Mouse (Mus musculus): ENCODE data around the gene 6030468B19Rik. TPM values are rescaled to one million over a fixed set of nuclear protein-coding genes. Genes with fewer than 3 reads are reported as not detected.
"Not testable (repeated sequence)": the region's sequence is repeated elsewhere in the genome, so short reads cannot be mapped to it uniquely, and the experiment has no call there.

The 6030468B19Rik gene
- polyA plus RNA-seq, 2 experiments, result 67.1 to 104 TPM

DNA sequence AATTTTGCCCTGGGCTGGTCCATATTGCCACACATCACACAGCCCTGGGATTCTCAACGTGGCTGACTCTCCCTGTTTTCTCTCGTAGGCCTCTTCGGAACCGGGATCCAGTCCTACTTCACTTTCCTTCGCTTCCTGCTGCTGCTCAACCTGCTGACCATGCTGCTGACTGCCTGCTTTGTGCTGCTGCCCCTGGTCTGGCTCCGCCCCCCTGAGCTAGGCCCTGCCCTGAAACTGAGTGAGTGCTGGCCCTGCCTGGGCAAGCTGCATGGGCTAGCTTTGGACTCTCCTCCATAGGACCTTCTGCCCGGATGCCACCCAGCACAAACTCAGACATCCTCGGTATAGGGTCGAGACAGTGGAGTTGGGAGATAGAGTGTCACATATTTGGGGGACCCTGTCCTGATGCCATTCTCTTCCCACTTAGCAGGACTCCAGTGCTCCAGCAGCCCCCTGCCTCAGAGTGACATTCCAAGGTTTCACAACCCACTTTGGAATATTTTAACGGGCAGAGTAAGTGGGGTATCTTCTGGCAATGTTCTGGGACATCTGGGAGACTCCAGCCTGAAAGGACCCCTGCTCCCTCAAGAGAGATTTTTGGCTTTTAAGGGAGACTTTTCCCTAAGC is 13.7 kb upstream of the 6030468B19Rik start:
- WGBS (ENCODE audit: insufficient replicate concordance), result 34% methylated on average over 10 of the region's 10 CpGs
- H3K4me2 ChIP-seq (ENCODE audit: low read depth), result peak overlapping the region; percentile 98
- H3K4me1 ChIP-seq (replicated peaks; ENCODE audit: control insufficient read depth in 2 of 2, insufficient read depth in 2 of 2, low read length in 1 of 2), result peaks cover 9 to 14% of the 10 kb centered on the region in 2 experiments
- H3K4me3 ChIP-seq (ENCODE audit: insufficient read depth in 1 of 2, low read depth in 2 of 2, low read length in 2 of 2), result peak overlapping the region; percentile 75 to 81
- DNase-seq (ENCODE audit: low read depth in 3 of 3, low spot score in 3 of 3) (peak; percentile 48 to 60 (median 54)), ATAC-seq (ENCODE audit: insufficient read depth) (no peak)
- peaks cover 43% of the 10 kb centered on the region for H3K36me3 ChIP-seq (replicated peaks; ENCODE audit: control insufficient read depth, insufficient read depth, low read depth)
- peak overlapping the region; percentile 99 for H3K9ac ChIP-seq (replicated peaks)
- TF ChIP-seq EP300 (IDR thresholded peaks at IDR 0.05; ENCODE audit: low read depth) (no peak), CTCF (IDR thresholded peaks at IDR 0.05; ENCODE audit: low read depth) (no peak)
- H3K9me3 ChIP-seq (ENCODE audit: control insufficient read depth, low read length), result no peaks in the 10 kb centered on the region
- peak overlapping the region; percentile 100 for H3K27ac ChIP-seq
- H3K27me3 ChIP-seq (ENCODE audit: control insufficient read depth, insufficient read depth, low read length), result no peaks in the 10 kb centered on the region

DNA sequence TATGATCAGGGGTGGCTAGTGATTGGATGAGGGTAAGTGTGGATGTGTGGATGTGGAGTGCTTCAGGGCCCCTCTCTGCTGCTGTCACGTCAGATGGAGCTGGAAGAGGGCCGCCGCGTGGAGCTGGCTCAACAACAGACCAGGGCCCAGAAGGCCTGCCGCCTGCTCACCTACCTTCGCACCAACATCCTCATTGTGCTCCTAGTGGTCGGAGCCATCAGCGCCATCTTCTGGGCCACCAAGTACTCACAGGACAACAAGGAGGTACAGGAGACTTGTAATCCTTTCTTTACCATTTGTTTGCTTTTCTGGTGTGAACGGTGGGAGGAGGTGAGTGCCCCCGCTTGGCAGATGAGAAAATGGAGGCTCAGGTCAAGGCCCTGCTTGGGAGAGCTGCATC is 11.2 kb upstream of the 6030468B19Rik start:
- peak overlapping the region; percentile 24 for H3K9ac ChIP-seq (replicated peaks)
- peaks cover 16 to 18% of the 10 kb centered on the region in 2 experiments for H3K4me1 ChIP-seq (replicated peaks; ENCODE audit: control insufficient read depth in 2 of 2, insufficient read depth in 2 of 2, low read length in 1 of 2)
- no peaks in the 10 kb centered on the region for H3K27me3 ChIP-seq (ENCODE audit: control insufficient read depth, insufficient read depth, low read length)
- H3K27ac ChIP-seq, result no peak overlapping the region
- TF ChIP-seq CTCF (IDR thresholded peaks at IDR 0.05; ENCODE audit: low read depth) (peak; percentile 91), EP300 (IDR thresholded peaks at IDR 0.05; ENCODE audit: low read depth) (no peak)
- WGBS (ENCODE audit: insufficient replicate concordance), result 16% methylated on average over 10 of the region's 10 CpGs
- H3K36me3 ChIP-seq (replicated peaks; ENCODE audit: control insufficient read depth, insufficient read depth, low read depth), result peaks cover 46% of the 10 kb centered on the region
- H3K9me3 ChIP-seq (ENCODE audit: control insufficient read depth, low read length), result no peaks in the 10 kb centered on the region
- peak overlapping the region; percentile 21; the same call in 1 of the 2 replicates for H3K4me2 ChIP-seq (ENCODE audit: low read depth)
- ATAC-seq (ENCODE audit: insufficient read depth) (no peak), DNase-seq (ENCODE audit: low read depth in 3 of 3, low spot score in 3 of 3) (peak in 1 of 3 experiments; percentile 51)
- H3K4me3 ChIP-seq (ENCODE audit: insufficient read depth in 1 of 2, low read depth in 2 of 2, low read length in 2 of 2), result no peak overlapping the region

DNA sequence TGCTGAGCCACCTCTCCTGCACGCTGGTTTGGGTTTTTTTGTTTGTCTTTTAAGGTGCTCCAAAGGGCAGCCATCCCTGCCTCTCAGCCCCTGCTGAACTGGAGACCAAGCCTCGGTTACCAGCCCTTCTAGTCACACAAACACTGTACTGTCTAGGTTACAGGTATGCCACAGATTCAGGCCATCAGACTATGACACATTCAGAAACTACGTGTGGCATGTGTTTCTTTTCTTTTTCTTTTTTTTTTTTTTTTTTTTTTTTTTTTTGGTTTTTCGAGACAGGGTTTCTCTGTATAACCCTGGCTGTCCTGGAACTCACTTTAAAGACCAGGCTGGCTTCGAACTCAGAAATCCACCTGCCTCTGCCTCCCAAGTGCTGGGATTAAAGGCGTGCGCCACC is 9.0 kb upstream of the 6030468B19Rik start:
- H3K4me2 ChIP-seq (ENCODE audit: low read depth); H3K9ac ChIP-seq (replicated peaks); ATAC-seq (ENCODE audit: insufficient read depth); H3K9me3 ChIP-seq (ENCODE audit: control insufficient read depth, low read length); H3K4me3 ChIP-seq (ENCODE audit: insufficient read depth in 1 of 2, low read depth in 2 of 2, low read length in 2 of 2); H3K27me3 ChIP-seq (ENCODE audit: control insufficient read depth, insufficient read depth, low read length); DNase-seq (ENCODE audit: low read depth in 3 of 3, low spot score in 3 of 3); H3K27ac ChIP-seq: not testable (repeated sequence)
- 85% methylated on average over 7 of the region's 7 CpGs for WGBS (ENCODE audit: insufficient replicate concordance)
- H3K36me3 ChIP-seq (replicated peaks; ENCODE audit: control insufficient read depth, insufficient read depth, low read depth), result peaks cover 48% of the 10 kb centered on the region
- peaks cover 30 to 35% of the 10 kb centered on the region in 2 experiments for H3K4me1 ChIP-seq (replicated peaks; ENCODE audit: control insufficient read depth in 2 of 2, insufficient read depth in 2 of 2, low read length in 1 of 2)

DNA sequence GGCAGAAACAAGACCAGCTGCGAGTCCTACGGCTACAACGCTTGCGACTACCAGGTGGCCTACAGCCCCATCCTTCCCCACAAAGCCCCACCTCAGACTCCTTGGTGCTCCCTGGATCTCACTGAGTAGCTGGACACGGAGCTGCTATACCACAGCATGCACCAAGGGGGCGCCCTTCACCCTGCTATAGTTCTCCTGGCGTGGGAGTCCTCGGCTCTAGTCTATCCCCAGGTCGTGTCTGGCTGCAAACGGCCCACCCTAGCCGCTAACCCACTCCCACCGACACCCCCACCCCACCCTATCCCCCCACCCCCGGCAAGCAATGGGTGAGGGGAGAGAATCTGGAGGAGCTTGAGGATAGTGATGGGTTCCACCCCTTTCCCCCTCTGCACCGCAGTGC is 7.2 kb upstream of the 6030468B19Rik start:
- no peaks in the 10 kb centered on the region for H3K27me3 ChIP-seq (ENCODE audit: control insufficient read depth, insufficient read depth, low read length)
- H3K4me1 ChIP-seq (replicated peaks; ENCODE audit: control insufficient read depth in 2 of 2, insufficient read depth in 2 of 2, low read length in 1 of 2), result peaks cover 24 to 30% of the 10 kb centered on the region in 2 experiments
- DNase-seq (ENCODE audit: low read depth in 3 of 3, low spot score in 3 of 3) (peak in 1 of 3 experiments; percentile 55), ATAC-seq (ENCODE audit: insufficient read depth) (peak; percentile 63)
- H3K9me3 ChIP-seq (ENCODE audit: control insufficient read depth, low read length), result no peaks in the 10 kb centered on the region
- H3K9ac ChIP-seq (replicated peaks), result peak overlapping the region; percentile 10
- H3K27ac ChIP-seq, result peak overlapping the region; percentile 6; the same call in 1 of the 2 replicates
- H3K4me2 ChIP-seq (ENCODE audit: low read depth), result peak overlapping the region; percentile 63
- WGBS (ENCODE audit: insufficient replicate concordance), result 8% methylated on average over 14 of the region's 14 CpGs
- TF ChIP-seq CTCF (IDR thresholded peaks at IDR 0.05; ENCODE audit: low read depth) (peak; percentile 95), EP300 (IDR thresholded peaks at IDR 0.05; ENCODE audit: low read depth) (no peak)
- peaks cover 34% of the 10 kb centered on the region for H3K36me3 ChIP-seq (replicated peaks; ENCODE audit: control insufficient read depth, insufficient read depth, low read depth)
- H3K4me3 ChIP-seq (ENCODE audit: insufficient read depth in 1 of 2, low read depth in 2 of 2, low read length in 2 of 2), result peak overlapping the region in 1 of 2 experiments; percentile 26; a peak in 2 of 4 replicates

DNA sequence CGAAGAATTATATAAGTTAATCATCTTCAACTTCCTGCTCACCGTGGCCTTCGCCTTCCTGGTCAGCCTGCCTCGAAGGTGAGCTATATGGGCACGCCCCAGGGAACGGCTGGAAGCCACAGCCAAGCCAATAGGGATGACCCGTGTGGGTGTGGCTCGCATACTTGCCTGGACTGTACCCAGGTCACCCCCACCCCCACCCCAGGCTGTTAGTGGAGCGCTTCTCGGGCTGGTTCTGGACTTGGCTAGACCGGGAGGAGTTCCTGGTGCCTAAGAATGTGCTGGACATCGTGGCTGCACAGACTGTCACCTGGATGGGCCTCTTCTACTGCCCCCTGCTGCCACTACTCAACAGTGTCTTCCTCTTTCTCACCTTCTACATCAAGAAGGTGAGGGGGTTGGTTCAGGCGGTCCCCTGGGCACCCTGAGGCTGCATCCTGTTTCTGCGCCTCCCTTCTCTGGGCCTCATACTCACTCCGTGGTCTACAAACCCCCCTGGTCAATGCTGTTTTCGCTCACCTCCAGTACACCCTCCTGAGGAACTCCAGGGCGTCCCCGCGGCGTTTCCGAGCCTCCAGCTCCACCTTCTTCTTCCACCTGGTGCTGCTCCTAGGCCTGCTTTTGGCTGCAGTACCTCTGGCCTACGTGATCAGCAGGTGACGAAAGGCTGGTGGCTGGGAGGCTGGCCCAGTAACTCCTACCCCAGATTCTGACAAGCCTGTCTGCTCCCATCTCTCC is 6.6 kb upstream of the 6030468B19Rik start:
- Histone ChIP-seq H3K9ac (replicated peaks) (peak overlapping the region; percentile 10), H3K4me3 (ENCODE audit: insufficient read depth in 1 of 2, low read depth in 2 of 2, low read length in 2 of 2) (peak overlapping the region in 1 of 2 experiments; percentile 26; a peak in 2 of 4 replicates), H3K9me3 (ENCODE audit: control insufficient read depth, low read length) (no peaks in the 10 kb centered on the region), H3K4me1 (replicated peaks; ENCODE audit: control insufficient read depth in 2 of 2, insufficient read depth in 2 of 2, low read length in 1 of 2) (peaks cover 26 to 34% of the 10 kb centered on the region in 2 experiments), H3K27me3 (ENCODE audit: control insufficient read depth, insufficient read depth, low read length) (no peaks in the 10 kb centered on the region), H3K36me3 (replicated peaks; ENCODE audit: control insufficient read depth, insufficient read depth, low read depth) (peaks cover 28% of the 10 kb centered on the region), H3K27ac (peak overlapping the region; percentile 55), H3K4me2 (ENCODE audit: low read depth) (peak overlapping the region; percentile 63)
- TF ChIP-seq CTCF (IDR thresholded peaks at IDR 0.05; ENCODE audit: low read depth) (peak; percentile 77), EP300 (IDR thresholded peaks at IDR 0.05; ENCODE audit: low read depth) (no peak)
- WGBS (ENCODE audit: insufficient replicate concordance), result 35% methylated on average over 23 of the region's 23 CpGs
- DNase-seq (ENCODE audit: low read depth in 3 of 3, low spot score in 3 of 3), result no peak
- peak; percentile 68 for ATAC-seq (ENCODE audit: insufficient read depth)

Measured in liver, embryonic 14.5 days (tissue).